Mouse (Mus musculus): ENCODE data around the gene Pdik1l. TPM values are rescaled to one million over a fixed set of nuclear protein-coding genes. Genes with fewer than 3 reads are reported as not detected.

Gene Pdik1l
- polyA plus RNA-seq, 1 experiment from 2014 or later = 16.3 TPM

- Histone ChIP-seq H3K27me3 (ENCODE audit: control insufficient read depth, insufficient read depth, low read length) (no peaks in the 10 kb centered on the region), H3K4me2 (peak overlapping the region; percentile 65), H3K36me3 (ENCODE audit: control insufficient read depth, insufficient read depth, low read length) (peaks cover 2% of the 10 kb centered on the region), H3K4me1 (ENCODE audit: control insufficient read depth, insufficient read depth, low read length) (peaks cover 37% of the 10 kb centered on the region), H3K9ac (ENCODE audit: low read depth, low read length) (peak overlapping the region; percentile 77; the same call in 1 of the 2 replicates), H3K4me3 (ENCODE audit: low read depth, low read length) (peak overlapping the region; percentile 55), H3K27ac (ENCODE audit: low read depth, low read length) (peak overlapping the region; percentile 96), H3K9me3 (replicated peaks; ENCODE audit: control insufficient read depth, low read length) (no peaks in the 10 kb centered on the region; the same call in 1 of the 2 replicates)
- peak; percentile 57; the same call in 1 of the 2 replicates for ATAC-seq (replicated peaks; ENCODE audit: insufficient number of reproducible peaks, low FRiP score, low TSS enrichment)
- 32% methylated on average over 16 of the region's 16 CpGs for WGBS (ENCODE audit: insufficient replicate concordance)
These were observed 28.7 kb upstream of the Pdik1l start for GRCm38 (mm10) chr4:134316390-134316789.

DNA sequence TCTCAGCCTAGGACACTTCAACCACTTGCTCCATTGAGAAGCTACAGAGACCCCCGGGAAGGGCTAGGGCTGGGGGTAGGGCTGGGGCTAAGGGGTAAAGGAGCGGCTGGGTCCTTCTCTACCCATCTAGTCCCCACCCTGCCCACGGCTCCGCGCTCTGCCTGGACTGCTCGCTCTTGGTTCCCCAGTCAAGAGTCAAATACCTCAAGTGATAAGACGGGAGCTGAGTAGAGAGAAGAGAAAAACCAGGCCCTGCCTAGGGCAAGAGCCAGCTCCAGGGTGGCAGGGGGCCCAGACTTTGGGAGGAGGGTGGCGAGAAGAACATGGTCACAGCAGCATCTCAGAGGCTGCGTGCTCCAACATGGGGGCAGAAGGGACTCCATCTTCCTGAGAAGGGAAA lies 27.8 kb upstream of the Pdik1l start:
- H3K4me3 ChIP-seq (ENCODE audit: low read depth, low read length) = peak overlapping the region; percentile 55
- H3K4me2 ChIP-seq = peak overlapping the region; percentile 65
- peak overlapping the region; percentile 96 for H3K27ac ChIP-seq (ENCODE audit: low read depth, low read length)
- peak overlapping the region; percentile 77 for H3K9ac ChIP-seq (ENCODE audit: low read depth, low read length)
- 26% methylated on average over 9 of the region's 9 CpGs for WGBS (ENCODE audit: insufficient replicate concordance)
- H3K4me1 ChIP-seq (ENCODE audit: control insufficient read depth, insufficient read depth, low read length) = peaks cover 37% of the 10 kb centered on the region
- ATAC-seq (replicated peaks; ENCODE audit: insufficient number of reproducible peaks, low FRiP score, low TSS enrichment) = peak; percentile 33; the same call in 1 of the 2 replicates
- H3K27me3 ChIP-seq (ENCODE audit: control insufficient read depth, insufficient read depth, low read length) = no peaks in the 10 kb centered on the region
- no peaks in the 10 kb centered on the region; the same call in 1 of the 2 replicates for H3K9me3 ChIP-seq (replicated peaks; ENCODE audit: control insufficient read depth, low read length)
- no peaks in the 10 kb centered on the region for H3K36me3 ChIP-seq (ENCODE audit: control insufficient read depth, insufficient read depth, low read length)

- no peaks in the 10 kb centered on the region for H3K27me3 ChIP-seq (ENCODE audit: control insufficient read depth, insufficient read depth, low read length)
- ATAC-seq (replicated peaks; ENCODE audit: insufficient number of reproducible peaks, low FRiP score, low TSS enrichment) = no peak; the same call in 1 of the 2 replicates
- H3K27ac ChIP-seq (ENCODE audit: low read depth, low read length) = peak within 1 kb of the TSS; percentile 96
- 20% methylated on average over 11 of the region's 11 CpGs for WGBS (ENCODE audit: insufficient replicate concordance)
- peaks cover 35% of the 10 kb centered on the region for H3K4me1 ChIP-seq (ENCODE audit: control insufficient read depth, insufficient read depth, low read length)
- peak within 1 kb of the TSS; percentile 77 for H3K9ac ChIP-seq (ENCODE audit: low read depth, low read length)
- H3K36me3 ChIP-seq (ENCODE audit: control insufficient read depth, insufficient read depth, low read length) = no peaks in the 10 kb centered on the region
- peak within 1 kb of the TSS; percentile 65 for H3K4me2 ChIP-seq
- peak within 1 kb of the TSS; percentile 55 for H3K4me3 ChIP-seq (ENCODE audit: low read depth, low read length)
- H3K9me3 ChIP-seq (replicated peaks; ENCODE audit: control insufficient read depth, low read length) = no peaks in the 10 kb centered on the region; the same call in 1 of the 2 replicates
These were observed 27.2 kb upstream of the Pdik1l start, which contains the start of gene Trim63 for GRCm38 (mm10) chr4:134314876-134315275. Trim63 (plus strand) TSS chr4:134315120.

DNA sequence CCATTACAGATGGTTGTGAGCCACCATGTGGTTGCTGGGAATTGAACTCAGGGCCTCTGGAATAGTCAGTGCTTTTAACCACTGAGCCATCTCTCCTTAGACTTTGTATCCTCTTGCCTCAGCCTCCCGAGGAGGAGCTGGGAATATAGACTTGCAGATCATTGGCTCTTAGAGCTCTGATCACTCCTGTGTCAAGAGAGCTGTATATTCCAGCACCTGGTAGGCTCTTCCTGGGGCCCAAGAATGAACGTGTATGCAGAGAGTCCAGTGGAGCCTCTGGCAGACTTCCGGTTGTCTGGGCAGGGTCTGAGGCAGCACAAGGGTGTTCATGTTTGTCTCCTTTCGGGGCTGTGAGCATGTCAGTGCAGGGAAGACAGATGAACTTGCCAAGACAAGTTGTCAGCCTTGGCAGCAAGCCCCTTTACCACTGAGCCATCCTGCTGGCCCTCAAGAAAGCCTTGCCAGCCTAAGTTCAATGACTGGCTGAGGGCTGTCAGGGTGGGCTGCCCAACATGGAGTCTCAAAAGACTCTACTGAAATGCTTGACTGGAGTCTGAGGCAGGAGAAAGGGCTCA lies 26.5 kb upstream of the Pdik1l start:
- Histone ChIP-seq H3K9me3 (replicated peaks; ENCODE audit: control insufficient read depth, low read length) (no peaks in the 10 kb centered on the region; the same call in 1 of the 2 replicates), H3K4me2 (no peak overlapping the region), H3K36me3 (ENCODE audit: control insufficient read depth, insufficient read depth, low read length) (no peaks in the 10 kb centered on the region), H3K27me3 (ENCODE audit: control insufficient read depth, insufficient read depth, low read length) (no peaks in the 10 kb centered on the region), H3K4me3 (ENCODE audit: low read depth, low read length) (no peak overlapping the region), H3K27ac (ENCODE audit: low read depth, low read length) (peak overlapping the region; percentile 96), H3K9ac (ENCODE audit: low read depth, low read length) (no peak overlapping the region), H3K4me1 (ENCODE audit: control insufficient read depth, insufficient read depth, low read length) (peaks cover 28% of the 10 kb centered on the region)
- ATAC-seq (replicated peaks; ENCODE audit: insufficient number of reproducible peaks, low FRiP score, low TSS enrichment) = no peak
- whole genome bisulfite sequencing (ENCODE audit: insufficient replicate concordance) = 77% methylated on average over 4 of the region's 4 CpGs

DNA sequence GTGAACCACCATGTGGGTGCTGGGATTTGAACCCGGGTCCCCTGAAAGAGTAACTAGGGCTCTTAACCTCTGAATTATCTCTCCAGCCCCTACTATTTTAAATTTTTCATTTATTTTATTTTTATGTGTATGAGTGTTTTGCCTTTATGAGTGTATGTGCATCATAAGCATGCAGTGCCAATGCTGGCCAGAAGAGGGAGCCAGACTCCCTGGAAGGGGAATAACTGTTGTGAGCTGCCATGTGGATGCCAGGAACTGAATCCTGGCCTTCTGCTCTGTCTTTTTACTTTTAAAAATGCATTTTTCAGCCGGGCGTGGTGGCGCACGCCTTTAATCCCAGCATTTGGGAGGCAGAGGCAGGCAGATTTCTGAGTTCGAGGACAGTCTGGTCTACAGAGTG lies 25.2 kb upstream of the Pdik1l start:
- H3K36me3 ChIP-seq (ENCODE audit: control insufficient read depth, insufficient read depth, low read length) = no peaks in the 10 kb centered on the region
- no peak overlapping the region for H3K27ac ChIP-seq (ENCODE audit: low read depth, low read length)
- no peak for ATAC-seq (replicated peaks; ENCODE audit: insufficient number of reproducible peaks, low FRiP score, low TSS enrichment)
- no peak overlapping the region for H3K4me3 ChIP-seq (ENCODE audit: low read depth, low read length)
- H3K9ac ChIP-seq (ENCODE audit: low read depth, low read length) = no peak overlapping the region
- no peak overlapping the region for H3K4me2 ChIP-seq
- H3K9me3 ChIP-seq (replicated peaks; ENCODE audit: control insufficient read depth, low read length) = no peaks in the 10 kb centered on the region; the same call in 1 of the 2 replicates
- no peaks in the 10 kb centered on the region for H3K27me3 ChIP-seq (ENCODE audit: control insufficient read depth, insufficient read depth, low read length)
- WGBS (ENCODE audit: insufficient replicate concordance) = 88% methylated on average over 6 of the region's 6 CpGs
- H3K4me1 ChIP-seq (ENCODE audit: control insufficient read depth, insufficient read depth, low read length) = peaks cover 15% of the 10 kb centered on the region

- H3K4me2 ChIP-seq = no peak overlapping the region
- no peaks in the 10 kb centered on the region for H3K27me3 ChIP-seq (ENCODE audit: control insufficient read depth, insufficient read depth, low read length)
- no peaks in the 10 kb centered on the region for H3K36me3 ChIP-seq (ENCODE audit: control insufficient read depth, insufficient read depth, low read length)
- no peak overlapping the region for H3K4me3 ChIP-seq (ENCODE audit: low read depth, low read length)
- WGBS (ENCODE audit: insufficient replicate concordance) = 84% methylated on average over 5 of the region's 5 CpGs
- H3K4me1 ChIP-seq (ENCODE audit: control insufficient read depth, insufficient read depth, low read length) = peaks cover 13% of the 10 kb centered on the region
- no peak for ATAC-seq (replicated peaks; ENCODE audit: insufficient number of reproducible peaks, low FRiP score, low TSS enrichment)
- H3K27ac ChIP-seq (ENCODE audit: low read depth, low read length) = no peak overlapping the region
- no peaks in the 10 kb centered on the region; the same call in 1 of the 2 replicates for H3K9me3 ChIP-seq (replicated peaks; ENCODE audit: control insufficient read depth, low read length)
- H3K9ac ChIP-seq (ENCODE audit: low read depth, low read length) = no peak overlapping the region
These were observed 24.6 kb upstream of the Pdik1l start for GRCm38 (mm10) chr4:134312341-134312740.

GRCm38 (mm10) chr4:134311784-134312183 lies 24.1 kb upstream of the Pdik1l start:
- Histone ChIP-seq H3K9ac (ENCODE audit: low read depth, low read length) (no peak overlapping the region), H3K36me3 (ENCODE audit: control insufficient read depth, insufficient read depth, low read length) (no peaks in the 10 kb centered on the region), H3K4me1 (ENCODE audit: control insufficient read depth, insufficient read depth, low read length) (peaks cover 12% of the 10 kb centered on the region), H3K27me3 (ENCODE audit: control insufficient read depth, insufficient read depth, low read length) (no peaks in the 10 kb centered on the region), H3K4me2 (no peak overlapping the region), H3K9me3 (replicated peaks; ENCODE audit: control insufficient read depth, low read length) (no peaks in the 10 kb centered on the region; the same call in 1 of the 2 replicates), H3K4me3 (ENCODE audit: low read depth, low read length) (no peak overlapping the region), H3K27ac (ENCODE audit: low read depth, low read length) (no peak overlapping the region)
- 79% methylated on average over 9 of the region's 9 CpGs for WGBS (ENCODE audit: insufficient replicate concordance)
- ATAC-seq (replicated peaks; ENCODE audit: insufficient number of reproducible peaks, low FRiP score, low TSS enrichment) = no peak

DNA sequence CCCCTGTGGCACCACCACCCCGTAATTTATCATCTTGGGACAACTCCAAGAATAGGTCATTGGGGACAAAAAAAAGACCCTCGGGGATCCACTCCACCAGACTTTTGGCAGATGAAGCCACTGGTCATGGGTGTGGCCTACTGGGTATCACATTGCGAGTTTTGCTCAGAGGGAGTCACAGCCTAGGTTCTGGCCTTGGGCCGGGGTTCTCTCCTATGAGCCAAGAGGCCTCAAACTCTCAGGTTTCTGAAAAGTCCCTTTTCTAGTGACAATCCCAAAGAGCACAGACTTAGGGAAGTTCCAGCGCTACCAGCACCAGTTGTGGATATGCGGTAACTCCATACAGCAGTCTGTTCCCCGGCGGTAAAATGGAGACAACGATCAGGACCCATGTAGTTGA lies 23.0 kb upstream of the Pdik1l start:
- Histone ChIP-seq H3K9me3 (replicated peaks; ENCODE audit: control insufficient read depth, low read length) (no peaks in the 10 kb centered on the region; the same call in 1 of the 2 replicates), H3K4me1 (ENCODE audit: control insufficient read depth, insufficient read depth, low read length) (peaks cover 11% of the 10 kb centered on the region), H3K36me3 (ENCODE audit: control insufficient read depth, insufficient read depth, low read length) (no peaks in the 10 kb centered on the region), H3K27ac (ENCODE audit: low read depth, low read length) (no peak overlapping the region), H3K4me2 (no peak overlapping the region), H3K9ac (ENCODE audit: low read depth, low read length) (no peak overlapping the region), H3K27me3 (ENCODE audit: control insufficient read depth, insufficient read depth, low read length) (no peaks in the 10 kb centered on the region), H3K4me3 (ENCODE audit: low read depth, low read length) (no peak overlapping the region)
- WGBS (ENCODE audit: insufficient replicate concordance) = 84% methylated on average over 9 of the region's 9 CpGs
- no peak for ATAC-seq (replicated peaks; ENCODE audit: insufficient number of reproducible peaks, low FRiP score, low TSS enrichment)

GRCm38 (mm10) chr4:134310106-134310505 lies 22.4 kb upstream of the Pdik1l start:
- H3K4me1 ChIP-seq (ENCODE audit: control insufficient read depth, insufficient read depth, low read length) = peaks cover 11% of the 10 kb centered on the region
- H3K9me3 ChIP-seq (replicated peaks; ENCODE audit: control insufficient read depth, low read length) = no peaks in the 10 kb centered on the region; the same call in 1 of the 2 replicates
- H3K27me3 ChIP-seq (ENCODE audit: control insufficient read depth, insufficient read depth, low read length) = no peaks in the 10 kb centered on the region
- no peak for ATAC-seq (replicated peaks; ENCODE audit: insufficient number of reproducible peaks, low FRiP score, low TSS enrichment)
- no peak overlapping the region for H3K9ac ChIP-seq (ENCODE audit: low read depth, low read length)
- 82% methylated on average over 7 of the region's 7 CpGs for whole genome bisulfite sequencing (ENCODE audit: insufficient replicate concordance)
- no peak overlapping the region for H3K27ac ChIP-seq (ENCODE audit: low read depth, low read length)
- H3K36me3 ChIP-seq (ENCODE audit: control insufficient read depth, insufficient read depth, low read length) = no peaks in the 10 kb centered on the region
- no peak overlapping the region for H3K4me2 ChIP-seq
- H3K4me3 ChIP-seq (ENCODE audit: low read depth, low read length) = no peak overlapping the region

Data from heart, embryonic 11.5 days (tissue).